Mouse (Mus musculus) lung, adult 2 months (tissue): ENCODE data around the gene Plcb2. TPM values are rescaled to one million over a fixed set of nuclear protein-coding genes. Genes with fewer than 3 reads are reported as not detected.

ENCODE experiments used
- DNase-seq: peaks from one replicate; pipeline ENCODE4 v3.0.0; 2022
- H3K4me1 ChIP-seq: fragments of 200-500 bp; 2 replicates; pipeline ENCODE4 v1.6.1; 2011; ENCODE audit warnings: low read length; ENCODE audit not compliant: control insufficient read depth, insufficient read depth
- H3K4me3 ChIP-seq: fragments of 200-500 bp; replicated peaks from 2 replicates; pipeline ENCODE3; 2011; ENCODE audit warnings: low read depth, mild to moderate bottlenecking, control low read depth, low read length; ENCODE audit errors: extremely low read depth
- CTCF ChIP-seq: fragments of 200-500 bp; IDR thresholded peaks from 2 replicates; pipeline ENCODE4 v1.5.1; 2011; ENCODE audit warnings: mild to moderate bottlenecking, low read length, control low read depth; ENCODE audit not compliant: insufficient read depth
- POLR2A ChIP-seq: fragments of 200-500 bp; IDR thresholded peaks from 2 replicates; pipeline ENCODE4 v1.6.1; 2011; ENCODE audit warnings: low read depth, mild to moderate bottlenecking, control low read depth, low read length, borderline replicate concordance; ENCODE audit errors: extremely low read depth
- WGBS: fragments of 180-500 bp; shearing (Covaris S2); methylation state at CpG from one replicate; pipeline ENCODE4 v1.1.7; 2018; 5-methylcytosine and 5-hydroxymethylcytosine counted together
- polyA plus RNA-seq: library from polyadenylated mRNA; depleted of rRNA; stranded (reverse); fragments of >200 nt; gene quantifications from 2 replicates; pipeline ENCODE4 v1.2.3, GENCODE M21; 2012

The Plcb2 gene
- polyA plus RNA-seq, 1 experiment = 15.2 TPM

DNA sequence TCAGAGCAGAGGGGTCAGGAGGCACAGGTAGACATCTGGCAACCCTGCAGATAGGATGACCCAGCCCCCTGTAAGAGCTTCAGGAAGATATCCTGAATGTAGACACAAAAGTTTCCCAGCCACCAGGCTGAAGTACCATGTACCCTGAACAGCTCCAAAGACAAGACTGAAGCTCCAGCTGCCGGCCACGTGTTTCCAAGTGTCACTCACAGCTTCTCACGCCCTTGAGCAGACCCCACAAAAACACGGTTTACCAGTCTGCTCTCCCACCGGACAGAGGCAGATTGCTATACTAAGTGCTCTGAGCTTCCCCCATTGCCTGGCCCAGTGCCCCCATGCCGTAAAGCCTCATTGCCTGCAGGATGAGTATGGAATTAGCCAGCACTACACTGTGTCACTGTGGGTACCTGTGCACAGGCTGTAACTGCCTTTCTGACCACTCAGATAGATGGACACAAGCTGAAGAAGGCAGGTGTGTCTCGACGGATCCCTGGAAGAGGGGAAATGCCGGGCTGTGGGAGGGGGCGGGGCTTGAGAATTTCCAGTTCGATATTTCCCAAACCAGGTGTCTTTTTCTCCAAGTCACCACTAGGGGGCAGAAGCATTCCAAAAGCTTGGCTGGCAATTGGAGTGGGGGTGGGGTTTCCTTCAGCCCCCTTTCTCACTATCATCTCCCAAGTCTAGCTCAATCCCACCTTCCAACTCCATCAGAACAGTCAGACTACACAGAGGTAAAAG, 36.0 kb upstream of the Plcb2 start:
- peaks cover 38% of the 10 kb centered on the region for H3K4me1 ChIP-seq
- 17% methylated on average over 11 of the region's 11 CpGs for WGBS
- H3K4me3 ChIP-seq = peak overlapping the region; percentile 21
- no peak for TF ChIP-seq POLR2A
- TF ChIP-seq CTCF = peak; percentile 53
- peak; percentile 46 for DNase-seq

DNA sequence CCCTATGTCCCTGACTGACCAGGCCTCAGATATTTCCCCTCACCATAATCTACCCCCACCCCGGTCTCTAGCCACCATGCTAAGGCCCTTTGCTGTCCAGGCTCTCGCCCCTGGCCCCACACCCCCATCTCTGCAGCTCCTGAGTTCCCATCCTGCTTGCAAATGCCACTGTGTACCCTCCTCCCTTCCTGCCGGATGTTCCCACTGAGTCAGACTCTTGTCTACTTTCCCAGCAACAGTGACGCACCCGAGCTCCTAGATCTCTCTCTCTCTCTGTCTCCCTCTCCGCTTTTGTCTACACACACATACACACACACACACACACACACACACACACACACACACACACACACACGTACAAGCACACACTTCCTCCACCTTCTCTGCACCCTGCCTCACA, 35.2 kb upstream of the Plcb2 start:
- peak; percentile 73; the same call in 1 of the 2 replicates for TF ChIP-seq POLR2A
- TF ChIP-seq CTCF = no peak
- H3K4me3 ChIP-seq = no peak overlapping the region
- H3K4me1 ChIP-seq = peaks cover 38% of the 10 kb centered on the region
- WGBS = 35% methylated on average over 7 of the region's 7 CpGs
- DNase-seq = peak; percentile 50

DNA sequence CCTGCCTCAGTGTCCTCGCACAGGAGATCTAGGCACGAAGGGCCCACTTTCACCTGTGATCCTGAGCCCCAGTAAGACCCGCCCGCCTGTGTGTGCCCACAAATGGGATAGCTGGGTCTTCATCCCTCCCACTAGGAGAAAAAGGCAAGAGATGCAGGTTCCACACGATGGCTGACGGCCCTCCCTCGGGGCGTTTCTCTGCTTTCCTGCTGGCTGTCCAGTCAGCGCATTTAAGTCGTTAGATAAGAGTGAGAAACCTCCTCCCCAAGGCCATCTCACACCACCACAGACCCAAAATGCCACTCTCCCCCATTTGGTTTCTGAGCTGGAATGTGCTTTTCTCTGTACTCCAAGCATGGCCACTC, 34.5 kb upstream of the Plcb2 start:
- TF ChIP-seq CTCF (no peak), POLR2A (no peak)
- no peak for DNase-seq
- peak overlapping the region; percentile 54 for H3K4me3 ChIP-seq

DNA sequence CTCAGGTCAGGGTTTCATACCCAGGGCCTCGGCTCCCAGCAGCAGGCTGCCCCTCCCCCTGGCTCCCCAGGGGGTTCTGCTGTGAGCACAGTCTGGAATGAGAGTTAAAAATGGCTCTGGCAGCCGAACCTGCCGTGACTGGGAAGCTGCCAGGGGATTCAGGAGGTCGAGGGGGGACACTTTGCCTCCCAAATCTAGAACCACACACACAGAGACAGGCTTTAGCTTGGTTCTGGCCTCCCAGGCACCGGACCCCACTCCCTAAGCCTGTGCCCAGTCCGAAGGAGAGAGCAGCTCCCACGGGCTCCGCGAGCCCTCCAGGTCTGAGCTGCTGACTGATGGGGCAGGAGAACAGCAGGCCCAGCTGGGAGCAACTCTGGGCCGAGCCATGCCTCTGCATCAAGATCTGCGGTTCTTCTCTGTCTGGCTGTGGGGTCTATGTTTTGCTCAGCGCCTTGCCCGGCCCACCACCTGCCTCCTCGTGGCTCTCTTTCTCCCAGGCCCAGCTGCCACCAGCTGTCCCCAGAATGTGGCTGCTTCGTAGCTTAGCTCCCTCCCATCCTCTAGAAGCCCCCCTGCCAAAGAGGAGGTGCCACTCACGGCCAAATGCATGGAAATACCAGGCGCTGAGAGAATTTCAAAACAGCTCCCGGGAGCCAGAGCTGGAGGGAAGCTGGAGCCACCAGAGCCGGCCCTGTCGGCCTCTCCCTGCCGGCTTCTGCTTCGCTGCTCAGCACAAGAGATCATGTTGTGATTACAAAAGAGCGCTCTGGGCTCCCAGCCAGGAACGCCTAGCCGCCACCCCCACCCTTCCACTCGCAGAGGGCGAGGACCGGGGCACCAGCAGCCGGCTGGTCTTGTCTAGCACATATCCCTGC, 33.9 kb upstream of the Plcb2 start, which contains the start of gene Ccdc9b:
TSS of gene Ccdc9b (minus strand) at position 756 of the 878 bp plus-strand sequence.
- 6% methylated on average over 29 of the region's 29 CpGs for WGBS
- peak; percentile 96 for DNase-seq
- H3K4me3 ChIP-seq = peak within 1 kb of the TSS; percentile 80
- TF ChIP-seq POLR2A (peak; percentile 75; the same call in 1 of the 2 replicates), CTCF (no peak)
- H3K4me1 ChIP-seq = peaks cover 38% of the 10 kb centered on the region

More for the DNA sequence above, 34.5 kb upstream of the Plcb2 start:
- H3K4me1 ChIP-seq = peaks cover 38% of the 10 kb centered on the region
- 11% methylated on average over 10 of the region's 10 CpGs for WGBS

DNA sequence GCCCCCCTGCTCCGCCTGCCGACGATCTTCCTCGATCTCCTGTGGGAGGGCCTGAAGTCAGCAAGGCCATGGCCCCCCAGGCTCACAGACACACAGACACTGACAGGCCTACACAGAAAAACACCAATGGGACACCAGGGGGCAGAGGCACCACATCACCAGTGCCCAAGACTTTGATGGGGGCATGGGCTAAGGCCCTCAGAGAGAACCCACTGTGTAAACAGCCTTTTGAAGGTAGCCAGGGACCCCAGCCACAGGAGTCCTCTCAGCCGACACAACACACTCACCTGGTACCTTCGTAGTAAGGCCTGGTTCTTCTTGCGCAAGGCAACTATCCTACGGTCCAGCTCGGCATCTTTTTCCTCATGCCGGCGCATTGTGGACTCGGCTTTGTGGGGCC, 33.1 kb upstream of the Plcb2 start:
- H3K4me3 ChIP-seq = peak overlapping the region; percentile 50
- WGBS = 68% methylated on average over 12 of the region's 12 CpGs

DNA sequence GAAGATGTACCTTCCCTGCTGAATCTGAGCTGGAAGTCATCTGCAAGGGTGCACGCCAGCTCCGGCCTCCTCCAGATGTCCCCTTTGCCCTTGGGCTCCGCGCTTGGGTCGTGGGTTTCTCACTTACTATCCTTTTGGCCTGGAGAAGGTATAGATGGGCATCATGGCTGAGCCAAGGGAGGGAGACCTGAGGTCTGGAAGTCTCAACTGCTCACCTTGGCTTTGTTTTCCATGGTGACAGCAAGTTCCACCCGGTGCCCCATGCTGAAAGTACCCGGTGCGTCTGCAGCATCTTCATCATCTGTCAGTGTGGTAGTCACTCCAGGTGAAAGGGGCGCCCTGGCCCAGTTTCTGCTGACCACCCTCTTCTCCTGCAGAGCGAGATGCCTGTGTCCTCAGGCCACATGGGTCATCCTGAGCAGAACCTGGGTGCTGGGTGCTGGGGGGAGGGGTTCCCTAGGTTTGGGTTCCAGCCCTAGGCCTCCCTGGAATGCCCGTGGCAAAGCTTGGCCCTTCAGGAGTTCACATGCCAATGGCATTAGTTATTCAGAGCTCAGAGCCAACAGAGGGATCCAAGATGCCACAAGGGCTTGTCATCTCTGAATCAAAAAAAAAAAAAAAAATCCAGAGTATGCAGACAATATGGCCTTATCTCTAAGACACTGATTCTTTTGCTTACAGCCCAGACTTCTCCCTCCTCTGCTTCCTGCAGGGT, 32.2 kb upstream of the Plcb2 start:
- TF ChIP-seq POLR2A = no peak
- TF ChIP-seq CTCF = no peak
- peak; percentile 12 for DNase-seq
- WGBS = 85% methylated on average over 11 of the region's 11 CpGs
- no peak overlapping the region for H3K4me3 ChIP-seq
- peaks cover 38% of the 10 kb centered on the region for H3K4me1 ChIP-seq

More for the DNA sequence above, 33.1 kb upstream of the Plcb2 start:
- TF ChIP-seq CTCF (peak; percentile 32; the same call in 1 of the 2 replicates), POLR2A (no peak)
- peak; percentile 28 for DNase-seq
- peaks cover 37% of the 10 kb centered on the region for H3K4me1 ChIP-seq

DNA sequence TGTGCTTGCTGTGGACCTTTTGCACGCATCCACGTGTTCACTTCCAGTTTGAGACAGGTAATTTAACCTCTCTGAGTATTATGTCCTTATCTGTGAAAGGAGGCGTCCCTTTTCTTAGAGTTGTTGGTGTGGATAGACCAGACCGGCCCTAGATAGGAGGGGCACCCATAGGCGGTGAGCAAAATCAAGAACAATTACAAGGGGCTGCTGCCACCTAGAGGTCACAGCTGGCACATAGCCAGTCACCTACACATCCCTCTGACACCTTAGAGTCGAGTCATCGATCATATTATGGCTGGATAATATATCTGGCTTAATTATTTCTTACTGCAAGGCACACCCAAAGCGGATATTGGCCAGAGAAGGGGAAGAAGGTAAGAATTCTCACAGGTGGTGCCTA, 31.6 kb upstream of the Plcb2 start:
- 26% methylated on average over 8 of the region's 8 CpGs for WGBS
- Histone ChIP-seq H3K4me3 (no peak overlapping the region), H3K4me1 (peaks cover 38% of the 10 kb centered on the region)
- DNase-seq = peak; percentile 47
- TF ChIP-seq CTCF (peak; percentile 75), POLR2A (no peak)

DNA sequence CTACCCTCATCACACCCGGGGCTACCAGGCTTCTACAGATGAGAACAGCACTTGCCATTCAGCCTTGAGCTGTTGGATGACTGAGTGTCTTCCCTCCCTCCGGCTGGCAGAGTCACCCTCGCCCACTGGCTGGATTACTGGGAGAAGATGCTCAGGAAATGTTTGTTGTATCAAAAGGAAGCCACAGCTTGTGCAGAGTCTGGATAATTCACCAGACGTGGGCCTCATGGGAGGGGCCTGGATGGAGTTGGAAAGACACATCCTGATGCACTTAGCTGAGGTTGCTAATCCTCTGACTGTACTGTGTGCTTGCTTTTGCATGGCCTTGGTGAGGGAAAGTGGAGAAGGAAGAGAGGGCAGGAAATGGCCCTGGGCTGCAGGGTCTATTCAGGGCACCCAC, 27.9 kb upstream of the Plcb2 start:
- 54% methylated on average over 4 of the region's 4 CpGs for WGBS

DNA sequence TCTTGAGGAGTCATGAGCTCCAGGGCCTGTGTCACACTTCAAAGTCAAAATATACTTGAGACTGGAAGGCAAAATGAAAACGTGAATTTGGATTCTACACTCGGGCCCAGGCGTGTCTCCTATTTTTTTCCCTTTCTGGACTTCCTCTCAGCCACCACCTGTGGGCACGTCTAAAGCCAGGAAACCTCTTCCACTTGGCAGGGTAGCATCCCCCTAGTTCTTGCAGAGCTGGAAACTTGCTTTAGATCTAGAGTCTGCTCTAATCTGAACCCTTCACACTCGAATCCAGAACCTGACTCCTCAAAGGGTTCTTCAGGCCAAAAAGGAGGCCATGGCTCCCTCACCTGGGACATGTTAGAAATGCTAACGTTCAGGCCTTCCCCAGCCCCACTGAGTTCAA, 27.2 kb upstream of the Plcb2 start:
- no peak for DNase-seq
- WGBS = 71% methylated on average over 6 of the region's 6 CpGs
- no peak for TF ChIP-seq CTCF
- no peak for TF ChIP-seq POLR2A
- H3K4me3 ChIP-seq = no peak overlapping the region
- H3K4me1 ChIP-seq = peaks cover 17% of the 10 kb centered on the region

More for the DNA sequence above, 27.9 kb upstream of the Plcb2 start:
- H3K4me3 ChIP-seq = no peak overlapping the region
- peak; percentile 10 for DNase-seq
- H3K4me1 ChIP-seq = peaks cover 24% of the 10 kb centered on the region
- no peak for TF ChIP-seq CTCF
- TF ChIP-seq POLR2A = no peak
